Mouse (Mus musculus): Measurements from ENCODE around the gene Dicer1. TPM values are rescaled to one million over a fixed set of nuclear protein-coding genes. Genes with fewer than 3 reads are reported as not detected.

Gene Dicer1
- polyA plus RNA-seq, 1 experiment from 2014 or later, result 15.6 TPM

GRCm38 (mm10) chr12:104777603-104778002 lies 25.9 kb upstream of the Dicer1 start:
- ATAC-seq, result peak; percentile 44; the same call in 1 of the 2 replicates
- peak; percentile 28 for DNase-seq (ENCODE audit: low spot score)
- no peak for TF ChIP-seq EP300 (IDR thresholded peaks at IDR 0.05)
- H3K27me3 ChIP-seq (replicated peaks; ENCODE audit: insufficient read depth, low read length), result no peaks in the 10 kb centered on the region
- WGBS, result 59% methylated on average over 1 of the region's 1 CpGs
- H3K9me3 ChIP-seq (ENCODE audit: low read length), result no peaks in the 10 kb centered on the region
- no peaks in the 10 kb centered on the region for H3K36me3 ChIP-seq (ENCODE audit: insufficient read depth, low read length)
- H3K27ac ChIP-seq (ENCODE audit: low read length), result no peak overlapping the region
- no peak overlapping the region for H3K4me2 ChIP-seq (replicated peaks; ENCODE audit: low read depth, low read length)
- no peak overlapping the region for H3K9ac ChIP-seq (replicated peaks; ENCODE audit: low read depth)
- no peaks in the 10 kb centered on the region for H3K4me1 ChIP-seq (ENCODE audit: insufficient read depth, low read depth, low read length)
- no peak overlapping the region for H3K4me3 ChIP-seq (ENCODE audit: low read depth, low read length)

GRCm38 (mm10) chr12:104771941-104772340 lies 20.2 kb upstream of the Dicer1 start:
- TF ChIP-seq EP300 (IDR thresholded peaks at IDR 0.05) (no peak), CTCF (IDR thresholded peaks at IDR 0.05) (peak; percentile 61)
- no peaks in the 10 kb centered on the region for H3K4me1 ChIP-seq (ENCODE audit: insufficient read depth, low read depth, low read length)
- no peak overlapping the region for H3K4me2 ChIP-seq (replicated peaks; ENCODE audit: low read depth, low read length)
- H3K36me3 ChIP-seq (ENCODE audit: insufficient read depth, low read length), result no peaks in the 10 kb centered on the region
- H3K4me3 ChIP-seq (ENCODE audit: low read depth, low read length), result no peak overlapping the region
- DNase-seq (ENCODE audit: low spot score) (no peak), ATAC-seq (no peak)
- no peaks in the 10 kb centered on the region for H3K9me3 ChIP-seq (ENCODE audit: low read length)
- no peak overlapping the region for H3K27ac ChIP-seq (ENCODE audit: low read length)
- no peaks in the 10 kb centered on the region for H3K27me3 ChIP-seq (replicated peaks; ENCODE audit: insufficient read depth, low read length)
- WGBS, result 83% methylated on average over 2 of the region's 2 CpGs
- no peak overlapping the region for H3K9ac ChIP-seq (replicated peaks; ENCODE audit: low read depth)

- Histone ChIP-seq H3K36me3 (ENCODE audit: insufficient read depth, low read length) (no peaks in the 10 kb centered on the region), H3K4me1 (ENCODE audit: insufficient read depth, low read depth, low read length) (no peaks in the 10 kb centered on the region), H3K27me3 (replicated peaks; ENCODE audit: insufficient read depth, low read length) (no peaks in the 10 kb centered on the region), H3K27ac (ENCODE audit: low read length) (no peak overlapping the region), H3K9ac (replicated peaks; ENCODE audit: low read depth) (no peak overlapping the region), H3K4me2 (replicated peaks; ENCODE audit: low read depth, low read length) (no peak overlapping the region), H3K4me3 (ENCODE audit: low read depth, low read length) (no peak overlapping the region), H3K9me3 (ENCODE audit: low read length) (no peaks in the 10 kb centered on the region)
- 60% methylated on average over 10 of the region's 10 CpGs for WGBS
- TF ChIP-seq EP300 (IDR thresholded peaks at IDR 0.05), result no peak
- no peak for TF ChIP-seq CTCF (IDR thresholded peaks at IDR 0.05)
- no peak for ATAC-seq
- no peak for DNase-seq (ENCODE audit: low spot score)
Observed at GRCm38 (mm10) chr12:104769201-104769785, 17.5 kb upstream of the Dicer1 start.

GRCm38 (mm10) chr12:104767183-104767582 lies 15.4 kb upstream of the Dicer1 start:
- no peak overlapping the region for H3K9ac ChIP-seq (replicated peaks; ENCODE audit: low read depth)

GRCm38 (mm10) chr12:104765761-104766160 lies 14.0 kb upstream of the Dicer1 start:
- no peak for DNase-seq (ENCODE audit: low spot score)
- Histone ChIP-seq H3K9me3 (ENCODE audit: low read length) (no peaks in the 10 kb centered on the region), H3K9ac (replicated peaks; ENCODE audit: low read depth) (no peak overlapping the region), H3K27me3 (replicated peaks; ENCODE audit: insufficient read depth, low read length) (no peaks in the 10 kb centered on the region), H3K36me3 (ENCODE audit: insufficient read depth, low read length) (no peaks in the 10 kb centered on the region), H3K4me1 (ENCODE audit: insufficient read depth, low read depth, low read length) (no peaks in the 10 kb centered on the region), H3K27ac (ENCODE audit: low read length) (no peak overlapping the region), H3K4me2 (replicated peaks; ENCODE audit: low read depth, low read length) (no peak overlapping the region), H3K4me3 (ENCODE audit: low read depth, low read length) (no peak overlapping the region)
- TF ChIP-seq CTCF (IDR thresholded peaks at IDR 0.05) (no peak), EP300 (IDR thresholded peaks at IDR 0.05) (no peak)
- 76% methylated on average over 7 of the region's 7 CpGs for WGBS
- ATAC-seq, result no peak

More at GRCm38 (mm10) chr12:104767183-104767582, 15.4 kb upstream of the Dicer1 start:
- Histone ChIP-seq H3K36me3 (ENCODE audit: insufficient read depth, low read length) (no peaks in the 10 kb centered on the region), H3K4me3 (ENCODE audit: low read depth, low read length) (no peak overlapping the region), H3K4me1 (ENCODE audit: insufficient read depth, low read depth, low read length) (no peaks in the 10 kb centered on the region), H3K27ac (ENCODE audit: low read length) (no peak overlapping the region), H3K27me3 (replicated peaks; ENCODE audit: insufficient read depth, low read length) (no peaks in the 10 kb centered on the region), H3K4me2 (replicated peaks; ENCODE audit: low read depth, low read length) (no peak overlapping the region), H3K9me3 (ENCODE audit: low read length) (no peaks in the 10 kb centered on the region)
- TF ChIP-seq CTCF (IDR thresholded peaks at IDR 0.05) (peak; percentile 60), EP300 (IDR thresholded peaks at IDR 0.05) (no peak)
- WGBS, result 76% methylated on average over 4 of the region's 4 CpGs
- ATAC-seq (no peak), DNase-seq (ENCODE audit: low spot score) (no peak)

- Histone ChIP-seq H3K4me2 (replicated peaks; ENCODE audit: low read depth, low read length) (no peak overlapping the region), H3K9me3 (ENCODE audit: low read length) (no peaks in the 10 kb centered on the region), H3K9ac (replicated peaks; ENCODE audit: low read depth) (no peak overlapping the region), H3K4me3 (ENCODE audit: low read depth, low read length) (no peak overlapping the region), H3K27me3 (replicated peaks; ENCODE audit: insufficient read depth, low read length) (no peaks in the 10 kb centered on the region), H3K27ac (ENCODE audit: low read length) (no peak overlapping the region), H3K4me1 (ENCODE audit: insufficient read depth, low read depth, low read length) (no peaks in the 10 kb centered on the region), H3K36me3 (ENCODE audit: insufficient read depth, low read length) (no peaks in the 10 kb centered on the region)
- WGBS, result 72% methylated on average over 5 of the region's 5 CpGs
- DNase-seq (ENCODE audit: low spot score), result no peak
- no peak for ATAC-seq
- TF ChIP-seq CTCF (IDR thresholded peaks at IDR 0.05) (no peak), EP300 (IDR thresholded peaks at IDR 0.05) (no peak)
Observed at GRCm38 (mm10) chr12:104765116-104765515, 13.4 kb upstream of the Dicer1 start.

GRCm38 (mm10) chr12:104763918-104764317 lies 12.2 kb upstream of the Dicer1 start:
- H3K27ac ChIP-seq (ENCODE audit: low read length), result no peak overlapping the region
- H3K4me2 ChIP-seq (replicated peaks; ENCODE audit: low read depth, low read length), result no peak overlapping the region
- H3K27me3 ChIP-seq (replicated peaks; ENCODE audit: insufficient read depth, low read length), result no peaks in the 10 kb centered on the region
- no peak for TF ChIP-seq CTCF (IDR thresholded peaks at IDR 0.05)
- TF ChIP-seq EP300 (IDR thresholded peaks at IDR 0.05), result no peak
- no peaks in the 10 kb centered on the region for H3K36me3 ChIP-seq (ENCODE audit: insufficient read depth, low read length)
- no peaks in the 10 kb centered on the region for H3K9me3 ChIP-seq (ENCODE audit: low read length)
- ATAC-seq (no peak), DNase-seq (ENCODE audit: low spot score) (no peak)
- no peaks in the 10 kb centered on the region for H3K4me1 ChIP-seq (ENCODE audit: insufficient read depth, low read depth, low read length)
- H3K4me3 ChIP-seq (ENCODE audit: low read depth, low read length), result no peak overlapping the region
- WGBS, result 83% methylated on average over 6 of the region's 6 CpGs
- no peak overlapping the region for H3K9ac ChIP-seq (replicated peaks; ENCODE audit: low read depth)

Measured in lung, postnatal 0 days (tissue).